ENCODE assay signal across 8 mouse cellular contexts in genomic region chr9:54559771-54560471, GRCm38 (mm10). TPM values are rescaled to one million over a fixed set of nuclear protein-coding genes. Genes with fewer than 3 reads are reported as not detected.
DNase-seq lines count a peak whose midpoint lies in the region; ATAC-seq and TF ChIP-seq lines count a peak whose summit lies in the region.

Gene Cib2, minus strand, starts transcription at chr9:54560218.

- peak; percentile 75 for ATAC-seq in activated CD4-positive, CD25-positive, alpha-beta regulatory T cell, adult 4 months
- ATAC-seq in common myeloid progenitor, adult 5-6 weeks (replicated peaks; ENCODE audit: low read depth, poor library complexity, severe bottlenecking): peak; percentile 95
- ATAC-seq in hindbrain, postnatal 0 days: peak; percentile 98

- no peaks in the 10 kb centered on the region for H3K4me1 ChIP-seq in hindbrain, postnatal 0 days (ENCODE audit: insufficient read depth, low read length)
- peaks cover 17% of the 10 kb centered on the region for H3K4me1 ChIP-seq in megakaryocyte, embryonic 14.5 days

- H3K9me3 ChIP-seq in hindbrain, postnatal 0 days (ENCODE audit: low read length): no peaks in the 10 kb centered on the region
- H3K9me3 ChIP-seq in megakaryocyte, embryonic 14.5 days: no peaks in the 10 kb centered on the region

- peak within 1 kb of the TSS; percentile 45 for H3K4me3 ChIP-seq in hindbrain, postnatal 0 days (ENCODE audit: low read length)
- H3K4me3 ChIP-seq in megakaryocyte, embryonic 14.5 days (replicated peaks): peak within 1 kb of the TSS; percentile 91

- peak; percentile 50 for TF ChIP-seq CTCF in hindbrain, postnatal 0 days (IDR thresholded peaks at IDR 0.05; ENCODE audit: low read depth)

- peak within 1 kb of the TSS; percentile 77 for H3K4me2 ChIP-seq in hindbrain, postnatal 0 days (ENCODE audit: low read depth, low read length)

- no peaks in the 10 kb centered on the region for H3K36me3 ChIP-seq in hindbrain, postnatal 0 days (ENCODE audit: insufficient read depth, low read length)
- no peaks in the 10 kb centered on the region for H3K36me3 ChIP-seq in megakaryocyte, embryonic 14.5 days (replicated peaks; ENCODE audit: low read length)

- H3K27ac ChIP-seq in hindbrain, postnatal 0 days: peak within 1 kb of the TSS; percentile 41; the same call in 1 of the 2 replicates

- 1% methylated on average over 51 of the region's 54 CpGs for WGBS in hindbrain, postnatal 0 days

- H3K9ac ChIP-seq in hindbrain, postnatal 0 days (replicated peaks; ENCODE audit: low read length): peak within 1 kb of the TSS; percentile 71

- H3K27me3 ChIP-seq in hindbrain, postnatal 0 days (ENCODE audit: insufficient read depth, low read length): no peaks in the 10 kb centered on the region
- peaks cover 33% of the 10 kb centered on the region for H3K27me3 ChIP-seq in megakaryocyte, embryonic 14.5 days (replicated peaks)

- DNase-seq in gastrocnemius, adult 8-10 months (ENCODE audit: low spot score in 2 of 2): peak; percentile 77 to 87
- peak; percentile 91 for DNase-seq in hindbrain, postnatal 0 days (ENCODE audit: low spot score)
- peak; percentile 47 to 72 for DNase-seq in left cerebral cortex, adult 8-10 months (ENCODE audit: low spot score in 2 of 2)
- DNase-seq in right cerebral cortex, adult 2 months (ENCODE audit: low spot score in 2 of 2): peak; percentile 59 to 73
- DNase-seq in urinary bladder, postnatal 14 days (ENCODE audit: low spot score): peak; percentile 83

RNA-seq across cellular contexts. Expression of gene Cib2, which starts in this region (rescaled TPM):
- 1 to 10 TPM; 1.1 to 2.1 TPM for polyA plus RNA-seq in activated CD4-positive, CD25-positive, alpha-beta regulatory T cell, adult 4 months (2017; shearing (Covaris generic))
- total RNA-seq in common myeloid progenitor, adult 5-6 weeks (2017): not detected in 2 replicates
- total RNA-seq in gastrocnemius, adult 8-10 months (2022): 100 to 1,000 TPM; 127 to 157 (median 137) TPM
- total RNA-seq in hindbrain, postnatal 0 days (2014; rRNA removed): 43.4 and 53.8 TPM in 2 replicates
- polyA plus RNA-seq in hindbrain, postnatal 0 days (2015; fragmentation: Nextera tagmentation; extraction: Ambion mirVana): 88.1 and 89.9 TPM in 2 replicates
- 10 to 100 TPM; 23.8 to 29.4 (median 24.7) TPM for total RNA-seq in left cerebral cortex, adult 8-10 months (2022)
- 6.0 TPM in 1 of 2 replicates, not detected in the other for polyA plus RNA-seq in megakaryocyte, embryonic 14.5 days (2012; ENCODE audit: insufficient read depth, low replicate concordance)

Comparison
In these comparisons a context has a peak if more than half of its experiments do, and no peak if none do; other contexts are left out.
1. Peak in every context shown above with its lines: DNase-seq, ATAC-seq, H3K4me3 ChIP-seq and H3K27ac ChIP-seq.
2. RNA of gene Cib2 (total RNA-seq): 127 to 157 TPM in gastrocnemius, adult 8-10 months, 43.4 to 53.8 TPM in hindbrain, postnatal 0 days and 23.8 to 29.4 TPM in left cerebral cortex, adult 8-10 months; not detected in common myeloid progenitor, adult 5-6 weeks; every median in the first group is over 10 times any median in the second.
3. RNA of gene Cib2 (polyA plus RNA-seq): 88.1 to 89.9 TPM in hindbrain, postnatal 0 days; 6.0 TPM in megakaryocyte, embryonic 14.5 days and 1.1 to 2.1 TPM in activated CD4-positive, CD25-positive, alpha-beta regulatory T cell, adult 4 months; every median in the first group is over 10 times any median in the second.
4. Peak in ATAC-seq in common myeloid progenitor, adult 5-6 weeks; RNA of the gene not detected or under 1 TPM.